Mouse (Mus musculus): ENCODE results near the gene Pidd1.

DNA sequence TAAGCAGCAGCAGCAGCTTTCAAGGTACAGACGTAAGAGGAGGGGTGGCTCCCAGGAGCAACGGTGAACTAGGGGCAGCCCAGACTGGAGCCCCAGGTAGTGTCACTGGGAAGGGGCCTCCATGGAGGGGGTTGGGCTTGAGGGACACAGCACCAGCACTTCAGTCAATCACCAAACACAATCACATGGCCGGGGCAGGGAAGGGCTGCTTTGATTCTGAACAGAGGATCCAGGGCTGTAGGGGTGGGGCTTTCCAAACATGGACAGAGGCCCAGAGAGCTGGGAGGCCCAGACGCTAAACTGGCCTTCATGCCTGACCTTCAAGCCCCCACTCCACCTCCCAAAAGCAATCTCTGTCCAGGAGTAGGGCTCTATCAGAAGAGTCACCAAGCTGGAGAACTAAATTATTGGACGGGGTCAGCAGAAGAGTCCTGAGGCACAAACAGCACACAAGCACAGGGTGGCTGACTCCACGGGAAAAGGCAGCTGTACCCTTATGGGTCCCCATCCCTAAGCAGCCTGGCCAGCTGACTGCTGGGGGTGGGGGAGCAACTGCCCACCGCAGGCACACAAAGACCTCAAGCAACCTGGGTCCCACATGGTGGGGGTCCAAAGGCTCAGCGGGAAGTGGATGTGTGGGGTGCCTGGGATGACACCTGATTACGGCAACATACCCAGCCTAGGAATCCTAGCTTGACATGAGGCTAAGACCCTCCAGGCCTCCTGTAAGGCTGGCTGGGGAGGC lies 13.8 kb downstream of the Pidd1 start:
- TF ChIP-seq POLR2A (IDR thresholded peaks at IDR 0.05; ENCODE audit: borderline replicate concordance, control insufficient read depth, low read depth, low read length) (no peak), CTCF (IDR thresholded peaks at IDR 0.05; ENCODE audit: control insufficient read depth, insufficient read depth, low read length) (no peak)

All from bone marrow, adult 2 months (tissue).